Mouse (Mus musculus) induced T-regulatory cell, adult 2 months (primary cell): Measurements from ENCODE around the gene Cltb.

Source experiments
- DNase-seq: peaks from one replicate; pipeline ENCODE4 v3.0.0-alpha.2; 2012; ENCODE audit warnings: low read depth

Gene Cltb

GRCm38 (mm10) chr13:54564232-54565200, 46.6 kb downstream of the Cltb start:
- DNase-seq, result peak; percentile 51

- DNase-seq, result no peak
Measured at GRCm38 (mm10) chr13:54562562-54562961, 48.6 kb downstream of the Cltb start.

- no peak for DNase-seq
Measured at GRCm38 (mm10) chr13:54560608-54561007, 50.5 kb downstream of the Cltb start.

GRCm38 (mm10) chr13:54559656-54560055, 51.5 kb downstream of the Cltb start:
- no peak for DNase-seq

GRCm38 (mm10) chr13:54557652-54558051, 53.5 kb downstream of the Cltb start:
- no peak for DNase-seq

- no peak for DNase-seq
Measured at GRCm38 (mm10) chr13:54556796-54557195, 54.3 kb downstream of the Cltb start.

GRCm38 (mm10) chr13:54556176-54556575, 55.0 kb downstream of the Cltb start:
- DNase-seq, result no peak

GRCm38 (mm10) chr13:54548036-54548435, 63.1 kb downstream of the Cltb start:
- no peak for DNase-seq
